Mouse (Mus musculus) cerebellum, adult 9-10 months (tissue): ENCODE measurements around the gene Pfkfb3.

Experiments
- DNase-seq: peaks from one replicate; pipeline ENCODE4 v3.0.0; 2022

Pfkfb3 gene

DNA sequence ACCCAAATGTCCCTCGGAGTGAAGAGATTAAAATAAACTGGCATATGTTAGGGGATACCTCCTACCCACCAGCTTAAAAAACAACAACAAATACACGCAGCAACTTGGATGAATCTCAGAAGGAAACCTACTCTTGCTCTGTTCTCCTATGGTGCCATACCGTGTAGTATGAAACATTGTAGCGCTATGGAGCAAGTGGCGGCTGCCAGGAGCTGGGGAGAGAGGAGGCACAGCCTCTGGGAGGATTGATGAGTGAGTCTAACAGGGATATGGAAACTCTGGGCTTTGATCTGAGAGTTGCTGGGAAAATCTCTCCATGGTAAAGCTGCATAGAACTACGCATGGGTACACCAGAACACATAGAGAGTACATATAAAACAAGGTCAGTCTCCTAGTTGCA lies 126.3 kb downstream of the Pfkfb3 start:
- no peak for DNase-seq

DNA sequence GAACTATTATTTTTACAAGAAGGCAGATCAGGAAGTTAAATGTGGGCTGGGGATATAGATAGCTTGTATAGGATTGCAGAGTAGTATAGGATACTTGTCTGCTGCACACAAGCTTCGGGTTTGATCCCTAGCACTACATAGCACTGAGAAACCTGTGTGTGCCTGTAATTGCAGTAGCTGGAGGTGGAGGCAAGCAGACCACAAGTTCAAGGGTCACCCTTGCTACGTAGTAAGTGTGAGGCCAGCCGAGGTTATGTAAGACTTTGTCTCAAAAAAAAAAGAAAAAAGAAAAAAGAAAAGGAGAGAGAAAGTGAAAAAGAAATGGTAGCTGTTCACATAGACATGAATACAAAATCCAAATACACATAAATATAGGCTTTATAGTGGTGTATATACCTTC lies 127.5 kb downstream of the Pfkfb3 start:
- no peak for DNase-seq

DNA sequence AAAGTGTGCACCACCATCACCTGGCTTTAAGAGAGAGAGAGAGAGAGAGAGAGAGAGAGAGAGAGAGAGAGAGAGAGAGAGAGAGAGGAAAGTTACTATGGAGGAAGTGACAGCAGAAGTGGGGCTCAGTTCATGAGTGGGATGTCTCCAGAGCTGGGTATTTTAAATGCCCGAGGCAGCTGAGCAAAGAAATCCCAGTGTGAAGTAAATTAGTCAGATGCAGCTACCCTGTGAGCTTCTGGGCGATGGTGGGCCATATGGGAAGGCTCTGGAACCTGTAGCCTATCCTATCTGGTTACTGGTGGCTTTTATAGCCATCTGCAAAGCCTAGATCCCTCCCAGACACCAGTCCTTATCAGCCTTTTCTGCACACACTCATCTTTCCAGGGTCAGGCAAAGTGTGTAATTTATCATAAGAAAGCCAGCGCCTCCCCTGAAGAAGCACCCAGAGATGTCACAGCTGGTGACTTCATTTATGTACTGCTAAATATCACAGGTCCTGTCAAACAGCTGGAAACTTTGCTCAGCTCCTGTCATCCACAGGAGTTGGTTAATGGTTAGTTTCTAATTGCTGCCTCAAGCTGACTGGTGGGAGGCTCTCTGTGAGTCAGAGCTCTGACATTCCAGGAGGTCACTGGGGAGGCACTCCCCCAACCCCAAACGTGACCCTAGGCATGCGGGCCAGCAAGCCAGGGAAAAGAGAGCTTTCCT lies 128.3 kb downstream of the Pfkfb3 start:
- no peak for DNase-seq

DNA sequence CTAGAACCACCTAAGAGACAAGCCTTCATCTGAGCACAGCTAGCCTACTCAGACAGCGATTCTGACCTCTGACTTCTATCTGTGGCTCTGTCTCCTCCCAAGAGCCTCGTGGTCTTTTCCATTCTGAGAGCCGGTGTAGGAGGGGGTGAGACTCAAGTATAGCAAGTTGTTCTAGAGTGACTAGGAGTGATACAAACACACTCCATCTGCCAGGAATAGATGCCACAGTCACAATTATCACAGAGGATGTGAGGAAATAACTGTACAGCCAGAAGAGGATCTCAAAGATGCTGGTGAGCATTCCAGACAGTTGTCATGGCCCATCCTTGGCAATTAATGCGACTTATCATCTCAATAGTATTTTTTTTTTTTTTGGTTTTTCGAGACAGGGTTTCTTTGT lies 129.6 kb downstream of the Pfkfb3 start:
- DNase-seq = no peak

DNA sequence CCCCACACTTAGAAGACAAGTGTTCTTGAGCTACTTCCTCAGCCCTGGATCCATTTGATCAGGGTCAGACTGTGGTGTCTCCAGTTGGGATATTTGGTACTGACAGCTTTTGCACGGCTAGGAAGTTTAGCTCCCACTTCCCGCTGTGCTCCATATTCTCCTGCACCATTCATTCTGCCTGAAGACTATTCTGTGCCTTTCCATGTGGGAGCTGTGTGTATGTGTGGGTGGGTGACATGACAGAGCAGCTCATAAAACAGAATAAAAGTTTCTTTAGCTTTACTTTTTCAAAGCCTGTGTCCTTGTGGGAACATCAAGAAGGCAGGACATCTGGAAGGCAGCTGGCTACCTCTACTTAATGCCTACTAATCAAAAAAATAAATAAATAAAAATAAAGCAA lies 130.5 kb downstream of the Pfkfb3 start:
- DNase-seq = no peak

DNA sequence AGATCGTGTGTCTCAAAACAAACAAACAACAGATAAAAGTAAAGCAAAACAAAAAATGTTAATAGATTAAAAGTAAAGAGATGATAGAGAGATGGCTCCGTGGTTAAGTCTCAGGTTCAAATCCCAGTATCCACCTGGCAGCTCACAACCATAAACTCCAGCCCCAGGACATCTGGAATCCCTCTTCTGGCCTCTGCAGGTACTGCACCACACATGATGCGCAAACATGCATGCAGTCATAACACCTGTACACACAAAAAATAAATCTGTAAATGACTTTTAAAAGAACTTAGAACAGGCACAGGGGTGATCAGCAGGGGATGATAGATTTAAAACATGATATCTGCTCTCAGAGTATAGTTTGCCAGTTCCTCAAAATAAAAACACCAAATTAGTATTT lies 131.5 kb downstream of the Pfkfb3 start:
- DNase-seq = no peak
